Mouse (Mus musculus) bone marrow, adult 2 months (tissue): ENCODE measurements around the gene Tgfbr2.

Experiments used
- CTCF ChIP-seq: fragments of 200-500 bp; IDR thresholded peaks from 2 replicates; pipeline ENCODE4 v1.5.1; 2011; ENCODE audit warnings: low read length, control low read depth; ENCODE audit not compliant: control insufficient read depth, insufficient read depth
- POLR2A ChIP-seq: fragments of 200-500 bp; IDR thresholded peaks from 2 replicates; pipeline ENCODE4 v1.6.1; 2011; ENCODE audit warnings: low read depth, mild to moderate bottlenecking, control low read depth, low read length, borderline replicate concordance; ENCODE audit not compliant: control insufficient read depth

GRCm38 (mm10) chr9:116160860-116161259, 14.3 kb downstream of the Tgfbr2 start:
- TF ChIP-seq CTCF (no peak), POLR2A (no peak)
